Mouse (Mus musculus) lung, adult 2 months (tissue): ENCODE data around the gene Tgfbr2.

ENCODE experiments used
- CTCF ChIP-seq: fragments of 200-500 bp; IDR thresholded peaks from 2 replicates; pipeline ENCODE4 v1.5.1; 2011; ENCODE audit warnings: mild to moderate bottlenecking, low read length, control low read depth; ENCODE audit not compliant: insufficient read depth
- POLR2A ChIP-seq: fragments of 200-500 bp; IDR thresholded peaks from 2 replicates; pipeline ENCODE4 v1.6.1; 2011; ENCODE audit warnings: low read depth, mild to moderate bottlenecking, control low read depth, low read length, borderline replicate concordance; ENCODE audit errors: extremely low read depth

GRCm38 (mm10) chr9:116199127-116199526 is 24.0 kb upstream of the Tgfbr2 start:
- TF ChIP-seq POLR2A (no peak), CTCF (no peak)
